Mouse (Mus musculus): ENCODE results near the gene Hnrnpul2. TPM values are rescaled to one million over a fixed set of nuclear protein-coding genes. Genes with fewer than 3 reads are reported as not detected.

The Hnrnpul2 gene
- 5.5 and 6.4 TPM in 2 replicates for polyA plus RNA-seq (2014; fragmentation: Nextera tagmentation; extraction: Ambion mirVana)

DNA sequence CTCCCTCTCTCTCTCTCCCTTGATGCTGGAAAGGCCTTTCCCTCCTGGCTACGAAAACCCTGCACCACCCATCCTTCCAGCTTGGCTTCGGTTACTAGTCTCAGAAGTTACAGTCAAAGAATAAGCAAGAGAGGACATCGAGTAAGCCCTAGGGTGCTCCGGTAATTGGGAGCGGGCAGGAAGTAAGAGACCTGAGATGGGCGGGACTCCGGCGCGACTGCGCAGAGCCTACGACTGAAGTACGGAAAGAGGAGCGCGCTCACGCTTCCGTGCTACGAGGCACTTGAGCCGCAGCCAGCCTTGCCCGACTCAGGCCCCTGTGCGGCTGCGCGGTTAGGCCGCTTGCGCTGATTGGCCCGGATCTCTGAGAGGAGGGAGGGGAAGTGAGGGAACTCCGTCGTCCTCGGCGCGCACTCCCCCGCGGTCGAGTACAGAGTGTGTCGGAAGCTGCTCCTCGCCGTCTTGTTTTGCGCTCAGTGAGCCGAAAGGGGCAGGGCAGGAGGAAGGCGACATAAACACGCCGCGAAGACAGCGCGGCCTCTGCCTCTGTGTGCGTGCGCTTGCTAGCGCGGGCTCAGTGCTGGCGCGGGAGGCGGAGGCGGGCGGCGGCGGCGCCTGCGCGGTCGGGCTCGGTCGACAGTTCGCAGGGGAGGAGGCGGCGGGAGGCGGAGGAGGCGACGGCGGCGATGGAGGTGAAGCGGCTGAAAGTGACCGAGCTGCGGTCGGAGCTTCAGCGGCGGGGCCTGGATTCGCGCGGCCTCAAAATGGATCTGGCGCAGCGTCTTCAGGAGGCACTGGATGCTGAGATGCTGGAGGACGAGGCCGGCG is at the start of gene Hnrnpul2:
Gene Hnrnpul2 (plus strand): TSS at position 415 of the 828 bp plus-strand sequence.
- WGBS = under 1% methylated on average over 81 of the region's 83 CpGs
- Histone ChIP-seq H3K9ac (ENCODE audit: low read depth, low read length) (peak within 1 kb of the TSS; percentile 98), H3K9me3 (ENCODE audit: control insufficient read depth, low read length) (no peaks in the 10 kb centered on the region), H3K27me3 (replicated peaks; ENCODE audit: control insufficient read depth, insufficient read depth, low read length) (no peaks in the 10 kb centered on the region), H3K27ac (ENCODE audit: low read depth, low read length) (peak within 1 kb of the TSS; percentile 98), H3K36me3 (ENCODE audit: control insufficient read depth, insufficient read depth, low read length) (peaks cover 31% of the 10 kb centered on the region), H3K4me1 (replicated peaks; ENCODE audit: control insufficient read depth, insufficient read depth, low read length) (peaks cover 21% of the 10 kb centered on the region), H3K4me3 (ENCODE audit: low read depth, low read length) (peak within 1 kb of the TSS; percentile 100), H3K4me2 (peak within 1 kb of the TSS; percentile 93)
- peak; percentile 94 for DNase-seq (ENCODE audit: low spot score)
- ATAC-seq (replicated peaks; ENCODE audit: low FRiP score) = peak; percentile 93

DNA sequence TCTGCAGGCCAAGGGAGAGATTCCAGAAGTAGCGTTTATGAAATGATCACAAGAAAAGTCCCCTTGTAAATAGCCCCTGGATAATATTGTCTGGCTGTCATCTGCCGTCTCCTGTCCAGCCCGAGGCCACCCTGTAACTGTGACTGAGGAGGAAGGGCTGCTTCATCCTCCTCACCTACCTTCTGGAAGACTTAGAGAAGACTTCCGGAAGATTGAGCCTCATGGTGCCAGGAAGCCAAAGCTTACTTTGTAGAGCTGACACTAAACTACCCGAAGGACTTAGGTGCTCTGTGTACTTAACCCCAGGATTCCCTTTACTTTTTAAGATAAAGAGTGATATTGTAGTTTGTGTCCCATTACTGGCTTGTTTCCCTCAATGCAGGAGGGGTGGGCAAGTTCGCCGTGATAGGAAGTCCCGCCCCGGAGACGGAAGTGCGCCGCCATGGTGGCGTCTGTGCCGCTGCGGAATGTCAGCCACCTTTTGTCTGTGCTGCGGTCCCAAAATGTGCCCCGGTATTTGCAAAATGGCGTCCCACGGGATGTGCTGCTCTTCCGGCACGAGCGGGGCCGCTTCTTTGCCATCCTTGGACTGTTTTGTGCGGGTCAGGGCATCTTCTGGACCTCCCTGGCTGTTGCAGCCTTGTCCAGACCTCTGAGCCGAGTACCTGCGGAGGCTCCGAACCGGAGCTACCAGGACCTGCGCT is 49.1 kb upstream of the Hnrnpul2 start, which contains the start of gene Tmem223:
Gene Tmem223 (plus strand): TSS at position 430 of the 704 bp plus-strand sequence.
- H3K4me1 ChIP-seq (replicated peaks; ENCODE audit: control insufficient read depth, insufficient read depth, low read length) = peaks cover 33% of the 10 kb centered on the region
- DNase-seq (ENCODE audit: low spot score) (peak; percentile 81), ATAC-seq (replicated peaks; ENCODE audit: low FRiP score) (peak; percentile 40)
- H3K4me3 ChIP-seq (ENCODE audit: low read depth, low read length) = peak within 1 kb of the TSS; percentile 91
- no peaks in the 10 kb centered on the region for H3K27me3 ChIP-seq (replicated peaks; ENCODE audit: control insufficient read depth, insufficient read depth, low read length)
- H3K9ac ChIP-seq (ENCODE audit: low read depth, low read length) = peak within 1 kb of the TSS; percentile 97
- H3K4me2 ChIP-seq = peak within 1 kb of the TSS; percentile 83
- H3K36me3 ChIP-seq (ENCODE audit: control insufficient read depth, insufficient read depth, low read length) = peaks cover 46% of the 10 kb centered on the region
- 18% methylated on average over 29 of the region's 29 CpGs for WGBS
- peak within 1 kb of the TSS; percentile 76 for H3K27ac ChIP-seq (ENCODE audit: low read depth, low read length)
- no peaks in the 10 kb centered on the region for H3K9me3 ChIP-seq (ENCODE audit: control insufficient read depth, low read length)

DNA sequence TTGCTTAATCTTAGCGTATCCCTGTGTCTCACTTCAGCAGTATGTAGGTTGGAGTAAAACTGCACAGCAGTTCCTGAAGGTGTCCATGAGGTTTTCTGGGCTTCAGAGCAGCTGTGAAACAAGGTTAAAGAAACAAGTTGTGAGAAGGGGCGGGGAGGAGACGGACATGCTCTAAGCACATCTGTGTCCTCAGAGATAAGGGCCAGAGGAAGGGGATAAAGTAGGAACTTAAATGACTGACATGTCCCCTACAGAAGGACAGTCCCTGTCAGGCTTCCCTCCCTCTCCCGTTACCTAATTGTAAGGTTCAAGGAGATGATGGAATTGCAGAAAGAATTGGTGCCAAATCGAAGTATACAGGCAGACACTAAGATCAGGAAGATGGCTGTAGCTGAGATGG is 46.8 kb upstream of the Hnrnpul2 start:
- H3K4me1 ChIP-seq (replicated peaks; ENCODE audit: control insufficient read depth, insufficient read depth, low read length) = peaks cover 39% of the 10 kb centered on the region
- H3K4me3 ChIP-seq (ENCODE audit: low read depth, low read length) = peak overlapping the region; percentile 80
- peak overlapping the region; percentile 91 for H3K4me2 ChIP-seq
- peak; percentile 63 for ATAC-seq (replicated peaks; ENCODE audit: low FRiP score)
- H3K36me3 ChIP-seq (ENCODE audit: control insufficient read depth, insufficient read depth, low read length) = peaks cover 23% of the 10 kb centered on the region
- no peak for DNase-seq (ENCODE audit: low spot score)
- no peaks in the 10 kb centered on the region for H3K9me3 ChIP-seq (ENCODE audit: control insufficient read depth, low read length)
- H3K27ac ChIP-seq (ENCODE audit: low read depth, low read length) = peak overlapping the region; percentile 99
- H3K27me3 ChIP-seq (replicated peaks; ENCODE audit: control insufficient read depth, insufficient read depth, low read length) = no peaks in the 10 kb centered on the region
- WGBS = 42% methylated on average over 5 of the region's 5 CpGs
- peak overlapping the region; percentile 95 for H3K9ac ChIP-seq (ENCODE audit: low read depth, low read length)

DNA sequence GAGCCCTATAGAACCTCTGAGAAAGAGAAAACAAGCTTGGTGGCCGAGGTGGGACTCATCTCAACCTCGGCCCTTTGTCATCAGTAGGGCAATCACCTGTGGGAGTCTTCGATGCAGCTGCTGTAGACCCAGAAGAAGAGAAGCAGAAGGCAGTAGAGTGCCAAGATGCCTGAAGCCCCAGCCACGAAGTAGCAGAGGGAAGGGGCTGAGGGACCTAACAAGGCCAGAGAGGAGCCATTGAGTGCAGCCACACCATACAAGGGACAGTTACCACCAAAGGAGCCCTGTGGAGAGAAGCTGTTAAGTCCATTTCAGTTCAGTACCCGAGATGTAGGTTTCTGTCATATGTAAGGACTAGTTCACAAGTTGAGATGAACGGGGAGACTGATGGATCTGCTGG is 46.4 kb upstream of the Hnrnpul2 start:
- H3K4me2 ChIP-seq = peak overlapping the region; percentile 91
- H3K36me3 ChIP-seq (ENCODE audit: control insufficient read depth, insufficient read depth, low read length) = peaks cover 21% of the 10 kb centered on the region
- H3K27me3 ChIP-seq (replicated peaks; ENCODE audit: control insufficient read depth, insufficient read depth, low read length) = no peaks in the 10 kb centered on the region
- H3K4me3 ChIP-seq (ENCODE audit: low read depth, low read length) = peak overlapping the region; percentile 80
- ATAC-seq (replicated peaks; ENCODE audit: low FRiP score) (no peak), DNase-seq (ENCODE audit: low spot score) (no peak)
- peaks cover 39% of the 10 kb centered on the region for H3K4me1 ChIP-seq (replicated peaks; ENCODE audit: control insufficient read depth, insufficient read depth, low read length)
- peak overlapping the region; percentile 95 for H3K9ac ChIP-seq (ENCODE audit: low read depth, low read length)
- H3K9me3 ChIP-seq (ENCODE audit: control insufficient read depth, low read length) = no peaks in the 10 kb centered on the region
- peak overlapping the region; percentile 99 for H3K27ac ChIP-seq (ENCODE audit: low read depth, low read length)
- 38% methylated on average over 6 of the region's 6 CpGs for WGBS

DNA sequence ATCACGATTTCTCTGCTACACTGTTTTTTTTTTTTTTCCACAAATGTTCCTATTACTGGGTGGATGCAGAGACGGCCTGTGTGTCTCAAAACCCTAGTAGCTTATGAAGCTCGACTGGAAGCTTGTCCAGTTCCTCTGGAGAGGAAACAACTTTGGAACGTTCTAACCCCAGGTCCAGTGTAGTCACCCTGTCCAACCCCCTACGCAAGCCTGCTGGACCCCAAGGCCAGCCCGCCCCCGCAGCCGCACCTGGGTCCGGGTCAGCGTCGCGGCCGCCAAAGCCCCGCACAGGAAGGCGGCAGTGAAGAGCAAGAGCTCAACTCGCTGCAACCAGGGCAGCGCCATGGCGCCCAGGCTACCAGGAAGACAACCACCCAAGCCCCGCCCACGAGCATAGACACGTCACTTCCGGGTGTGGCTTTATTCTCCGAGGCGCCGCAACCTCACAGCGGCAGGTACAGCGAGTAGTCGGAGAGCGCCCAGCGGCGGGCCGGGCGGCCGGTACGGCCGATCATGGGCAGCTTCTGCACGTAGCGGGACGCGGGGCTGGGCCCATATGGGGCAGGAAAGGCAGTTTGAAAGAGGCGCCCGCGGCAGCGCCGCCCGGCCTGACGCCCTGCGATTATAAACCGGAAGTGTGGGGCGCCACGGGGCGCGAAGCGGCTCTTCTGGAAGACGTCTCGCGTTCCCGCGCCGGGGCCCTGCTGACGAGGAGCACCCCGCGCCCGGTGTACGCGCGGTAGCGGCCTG is 45.5 kb upstream of the Hnrnpul2 start, which contains the start of gene Tmem179b:
Gene Tmem179b (minus strand): TSS at position 382 of the 750 bp plus-strand sequence.
- H3K4me2 ChIP-seq = peak within 1 kb of the TSS; percentile 91
- peaks cover 16% of the 10 kb centered on the region for H3K36me3 ChIP-seq (ENCODE audit: control insufficient read depth, insufficient read depth, low read length)

DNA sequence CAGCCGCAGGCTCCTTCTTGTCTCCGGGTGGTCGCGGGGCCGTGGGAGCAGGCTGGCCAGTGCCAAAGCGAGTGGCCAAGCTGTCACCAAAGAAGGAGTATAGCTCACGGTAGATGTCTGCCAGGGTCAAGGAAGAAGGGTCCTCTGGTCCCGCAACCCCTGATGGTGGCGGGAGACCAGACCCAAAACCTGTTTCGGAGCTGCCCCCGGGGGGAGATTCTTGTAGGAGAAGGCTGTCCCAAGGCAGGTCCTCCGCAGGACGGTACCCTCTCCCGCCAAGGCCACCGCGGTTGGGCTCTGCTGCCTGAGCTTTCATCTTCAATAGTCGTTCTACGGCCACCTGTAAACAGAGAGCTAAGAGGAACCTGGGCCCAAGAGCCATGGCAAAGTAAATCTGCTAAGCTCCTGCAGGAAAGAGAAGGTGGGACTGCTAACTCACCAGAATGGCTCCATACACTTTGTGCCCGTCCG is 44.8 kb upstream of the Hnrnpul2 start:
- Histone ChIP-seq H3K9ac (ENCODE audit: low read depth, low read length) (peak overlapping the region; percentile 95), H3K27ac (ENCODE audit: low read depth, low read length) (peak overlapping the region; percentile 99), H3K9me3 (ENCODE audit: control insufficient read depth, low read length) (no peaks in the 10 kb centered on the region), H3K27me3 (replicated peaks; ENCODE audit: control insufficient read depth, insufficient read depth, low read length) (no peaks in the 10 kb centered on the region), H3K4me1 (replicated peaks; ENCODE audit: control insufficient read depth, insufficient read depth, low read length) (peaks cover 39% of the 10 kb centered on the region), H3K36me3 (ENCODE audit: control insufficient read depth, insufficient read depth, low read length) (peaks cover 14% of the 10 kb centered on the region), H3K4me3 (ENCODE audit: low read depth, low read length) (peak overlapping the region; percentile 80), H3K4me2 (peak overlapping the region; percentile 91)
- peak; percentile 60 for DNase-seq (ENCODE audit: low spot score)
- 5% methylated on average over 20 of the region's 20 CpGs for WGBS
- ATAC-seq (replicated peaks; ENCODE audit: low FRiP score) = no peak

More for the DNA sequence above, 45.5 kb upstream of the Hnrnpul2 start, which contains the start of gene Tmem179b:
- WGBS = under 1% methylated on average over 68 of the region's 68 CpGs
- ATAC-seq (replicated peaks; ENCODE audit: low FRiP score) (peak; percentile 85), DNase-seq (ENCODE audit: low spot score) (peak; percentile 98)
- H3K4me1 ChIP-seq (replicated peaks; ENCODE audit: control insufficient read depth, insufficient read depth, low read length) = peaks cover 39% of the 10 kb centered on the region
- H3K9ac ChIP-seq (ENCODE audit: low read depth, low read length) = peak within 1 kb of the TSS; percentile 95
- peak within 1 kb of the TSS; percentile 80 for H3K4me3 ChIP-seq (ENCODE audit: low read depth, low read length)
- H3K9me3 ChIP-seq (ENCODE audit: control insufficient read depth, low read length) = no peaks in the 10 kb centered on the region
- no peaks in the 10 kb centered on the region for H3K27me3 ChIP-seq (replicated peaks; ENCODE audit: control insufficient read depth, insufficient read depth, low read length)
- peak within 1 kb of the TSS; percentile 99 for H3K27ac ChIP-seq (ENCODE audit: low read depth, low read length)

DNA sequence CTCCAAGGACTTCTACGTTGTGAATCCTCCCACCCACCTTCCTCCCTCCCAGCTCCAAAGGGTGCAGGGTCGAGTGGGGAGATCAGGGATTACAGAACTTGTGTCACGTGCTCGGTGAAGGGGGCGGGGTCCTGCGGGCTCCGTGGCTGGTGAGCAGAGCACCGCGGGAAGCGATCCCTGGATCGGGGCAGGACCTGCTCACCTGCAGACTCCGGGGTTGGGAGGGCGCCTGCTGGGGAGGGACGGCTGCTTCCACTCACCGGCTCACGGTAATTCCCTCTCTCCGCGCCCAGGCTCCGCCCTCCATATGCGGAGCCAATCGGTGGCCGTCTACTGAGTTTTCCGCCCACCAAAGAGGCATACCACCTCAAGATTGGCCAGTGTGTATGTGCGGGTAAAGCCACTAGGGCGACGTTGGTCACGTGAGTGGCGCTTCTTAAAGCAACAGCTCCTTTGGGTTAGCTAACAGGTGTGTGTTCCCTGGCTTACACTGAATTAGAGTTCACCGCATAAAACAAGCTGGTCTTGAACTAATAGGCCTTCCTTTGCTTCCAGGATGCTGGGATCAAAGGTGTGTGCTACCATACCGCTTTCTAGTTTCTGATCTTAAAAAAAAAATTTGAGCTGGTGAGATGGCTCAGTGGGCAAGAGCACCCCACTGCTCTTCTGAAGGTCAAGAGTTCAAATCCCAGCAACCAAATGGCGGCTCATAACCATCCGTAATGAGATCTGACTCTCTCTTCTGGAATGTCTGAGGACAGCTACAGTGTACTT is 33.6 kb upstream of the Hnrnpul2 start, which contains the start of gene Taf6l:
Gene Taf6l (minus strand): TSS at position 410 of the 774 bp plus-strand sequence.
- Histone ChIP-seq H3K27me3 (replicated peaks; ENCODE audit: control insufficient read depth, insufficient read depth, low read length) (no peaks in the 10 kb centered on the region), H3K27ac (ENCODE audit: low read depth, low read length) (peak within 1 kb of the TSS; percentile 82), H3K4me1 (replicated peaks; ENCODE audit: control insufficient read depth, insufficient read depth, low read length) (peaks cover 3% of the 10 kb centered on the region; the same call in 1 of the 2 replicates), H3K9me3 (ENCODE audit: control insufficient read depth, low read length) (no peaks in the 10 kb centered on the region), H3K36me3 (ENCODE audit: control insufficient read depth, insufficient read depth, low read length) (peaks cover 8% of the 10 kb centered on the region; the same call in 1 of the 2 replicates), H3K9ac (ENCODE audit: low read depth, low read length) (peak within 1 kb of the TSS; percentile 60), H3K4me3 (ENCODE audit: low read depth, low read length) (peak within 1 kb of the TSS; percentile 67), H3K4me2 (peak within 1 kb of the TSS; percentile 76)
- ATAC-seq (replicated peaks; ENCODE audit: low FRiP score) (peak; percentile 99), DNase-seq (ENCODE audit: low spot score) (peak; percentile 83)
- 1% methylated on average over 32 of the region's 32 CpGs for WGBS

All from liver, embryonic 11.5 days (tissue).